ENCODE assay signal across 8 mouse cellular contexts in genomic region chr2:21002538-21002937, GRCm38 (mm10). TPM values are rescaled to one million over a fixed set of nuclear protein-coding genes. Genes with fewer than 3 reads are reported as not detected.
DNase-seq lines count a peak whose midpoint lies in the region; ATAC-seq lines count a peak whose summit lies in the region.

No protein-coding gene starts in this region.

- H3K9ac ChIP-seq in forebrain, embryonic 16.5 days (replicated peaks; ENCODE audit: low read depth, low read length) = no peak overlapping the region

- H3K4me1 ChIP-seq in forebrain, embryonic 16.5 days (replicated peaks; ENCODE audit: control insufficient read depth, insufficient read depth, low read length) = no peaks in the 10 kb centered on the region
- H3K4me1 ChIP-seq in forebrain, embryonic 10.5 days = peaks cover 6% of the 10 kb centered on the region; the same call in 1 of the 2 replicates

- no peak for DNase-seq in forebrain, embryonic 10.5 days (ENCODE audit: extremely low spot score, low spot score)
- DNase-seq in Muller cell, postnatal 12 days (ENCODE audit: inconsistent ontology term) = peak; percentile 45
- DNase-seq in fibroblast of lung, adult 2 months (ENCODE audit: low read depth) = peak; percentile 31
- DNase-seq in left cerebral cortex, postnatal 10 days (ENCODE audit: extremely low spot score in 1 of 2, low spot score in 2 of 2) = peak; percentile 48 to 60
- DNase-seq in kidney, postnatal 4 days = no peak
- DNase-seq in kidney, adult 11 months = no peak
- DNase-seq in embryo, embryonic 11 days = no peak

- intact Hi-C loops in left cerebral cortex, postnatal 10 days (cut with DNase I) = no loop called here

- WGBS in forebrain, embryonic 16.5 days = 50% methylated on average over 8 of the region's 8 CpGs
- WGBS in forebrain, embryonic 10.5 days = 92% methylated on average over 8 of the region's 8 CpGs

- H3K27ac ChIP-seq in forebrain, embryonic 16.5 days (ENCODE audit: low read length) = no peak overlapping the region
- H3K27ac ChIP-seq in forebrain, embryonic 10.5 days = no peak overlapping the region

- no peaks in the 10 kb centered on the region for H3K36me3 ChIP-seq in forebrain, embryonic 16.5 days (ENCODE audit: control insufficient read depth, insufficient read depth)
- H3K36me3 ChIP-seq in forebrain, embryonic 10.5 days (replicated peaks) = no peaks in the 10 kb centered on the region

- no peak overlapping the region for H3K4me3 ChIP-seq in forebrain, embryonic 16.5 days (replicated peaks; ENCODE audit: low read length)
- H3K4me3 ChIP-seq in forebrain, embryonic 10.5 days = no peak overlapping the region

- H3K9me3 ChIP-seq in forebrain, embryonic 16.5 days (ENCODE audit: control insufficient read depth, low read length) = no peaks in the 10 kb centered on the region
- no peaks in the 10 kb centered on the region for H3K9me3 ChIP-seq in forebrain, embryonic 10.5 days

- ATAC-seq in forebrain, embryonic 16.5 days = peak; percentile 78

- no peaks in the 10 kb centered on the region for H3K27me3 ChIP-seq in forebrain, embryonic 16.5 days (replicated peaks; ENCODE audit: control insufficient read depth, insufficient read depth, low read length)
- H3K27me3 ChIP-seq in forebrain, embryonic 10.5 days (ENCODE audit: poor library complexity, severe bottlenecking) = no peaks in the 10 kb centered on the region

- no peak overlapping the region for H3K4me2 ChIP-seq in forebrain, embryonic 16.5 days (ENCODE audit: low read length)

RNA-seq across cellular contexts. Expression of gene Arhgap21, which starts 33.9 kb away (rescaled TPM):
- polyA plus RNA-seq in forebrain, embryonic 16.5 days (2015; fragmentation: Nextera tagmentation; extraction: Ambion mirVana) = 40.2 and 40.9 TPM in 2 replicates
- 24.3 and 27.9 TPM in 2 replicates for polyA plus RNA-seq in forebrain, embryonic 10.5 days (2016; fragmentation: Nextera tagmentation; extraction: Ambion mirVana)
- 100 to 1,000 TPM; 204 to 212 TPM for total RNA-seq in left cerebral cortex, postnatal 10 days (2021)

Comparison
In these comparisons a context has a peak if more than half of its experiments do, and no peak if none do; other contexts are left out.
1. DNase-seq: peak in Muller cell, postnatal 12 days (single experiment), fibroblast of lung, adult 2 months (single experiment) and left cerebral cortex, postnatal 10 days (2 of 2); none in forebrain, embryonic 10.5 days (single experiment), kidney, postnatal 4 days (0 of 2), kidney, adult 11 months (single experiment) and embryo, embryonic 11 days (single experiment).